Mouse (Mus musculus) stomach, embryonic 15.5 days (tissue): ENCODE measurements around the gene Hoxa4. TPM values are rescaled to one million over a fixed set of nuclear protein-coding genes. Genes with fewer than 3 reads are reported as not detected.
A peak's percentile ranks its signal among the peaks of the same experiment; 100 is the strongest.

ENCODE experiments used
- ATAC-seq: fragments of 200-750 bp; cut with Nextera tagmentation; 2 replicates; pipeline ENCODE4 v1.8.0; 2017; ENCODE audit warnings: low read depth, moderate number of reproducible peaks, moderate TSS enrichment; ENCODE audit not compliant: insufficient read depth, low FRiP score
- H3K27ac ChIP-seq: fragments of 300-500 bp; sonication (generic); 2 replicates; pipeline ENCODE4 v1.5.1; 2015; ENCODE audit warnings: mild to moderate bottlenecking, inconsistent platforms
- H3K27me3 ChIP-seq: fragments of 300-500 bp; sonication (generic); replicated peaks from 2 replicates; pipeline ENCODE4 v1.6.1; 2015; ENCODE audit warnings: inconsistent platforms
- H3K36me3 ChIP-seq: fragments of 300-500 bp; sonication (generic); 2 replicates; pipeline ENCODE4 v1.6.1; 2015; ENCODE audit warnings: inconsistent platforms
- H3K4me1 ChIP-seq: fragments of 300-500 bp; sonication (generic); 2 replicates; pipeline ENCODE4 v1.6.1; 2015; ENCODE audit warnings: inconsistent platforms
- H3K4me2 ChIP-seq: fragments of 300-500 bp; sonication (generic); 2 replicates; pipeline ENCODE4 v1.6.1; 2015; ENCODE audit warnings: mild to moderate bottlenecking, inconsistent platforms
- H3K4me3 ChIP-seq: fragments of 300-500 bp; sonication (generic); replicated peaks from 2 replicates; pipeline ENCODE4 v1.5.1; 2015; ENCODE audit warnings: inconsistent platforms
- H3K9ac ChIP-seq: fragments of 300-500 bp; sonication (generic); 2 replicates; pipeline ENCODE4 v1.6.1; 2015; ENCODE audit warnings: inconsistent platforms
- H3K9me3 ChIP-seq: fragments of 300-500 bp; sonication (generic); 2 replicates; pipeline ENCODE4 v1.6.1; 2016; ENCODE audit warnings: inconsistent platforms
- WGBS: fragments of 180-500 bp; shearing (Covaris S2); methylation state at CpG from one replicate; pipeline ENCODE4 v1.1.7; 2015; 5-methylcytosine and 5-hydroxymethylcytosine counted together
- polyA plus RNA-seq: library from polyadenylated mRNA; unstranded; fragments of >200 nt; fragmentation: Nextera tagmentation; extraction: Ambion mirVana; gene quantifications from 2 replicates; pipeline ENCODE4 v1.2.1, GENCODE M21; 2015

Gene Hoxa4
- polyA plus RNA-seq, 1 experiment from 2014 or later, result 4.4 TPM

DNA sequence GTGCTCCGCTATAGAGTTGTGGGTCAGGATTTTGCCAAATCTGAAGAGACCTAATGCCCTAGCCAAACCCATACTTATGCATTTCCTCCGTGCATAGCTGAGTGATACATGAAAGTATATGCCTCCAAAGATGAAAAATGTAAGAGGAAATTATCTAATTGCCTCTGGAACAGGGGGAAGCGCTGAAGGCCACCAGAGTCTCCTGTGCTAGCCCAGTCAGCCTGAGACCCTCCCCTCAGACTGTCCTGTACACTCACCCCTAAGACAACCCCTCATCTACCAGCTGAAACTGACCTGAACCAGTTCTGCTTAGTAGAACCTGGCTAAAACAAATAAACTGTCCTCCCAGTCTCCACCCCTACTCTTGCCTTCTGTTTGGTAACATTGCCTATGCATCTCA lies 10.8 kb downstream of the Hoxa4 start:
- no peak overlapping the region; the same call in 1 of the 2 replicates for H3K9ac ChIP-seq
- 0 out of 2 replicates have a peak, but pooled peaks cover 2% of the 10 kb centered on the region for H3K27me3 ChIP-seq
- H3K36me3 ChIP-seq, result no peaks in the 10 kb centered on the region
- 40% methylated on average over 3 of the region's 3 CpGs for WGBS
- H3K4me2 ChIP-seq, result peak overlapping the region; percentile 59
- peak overlapping the region; percentile 60 for H3K4me3 ChIP-seq
- no peak for ATAC-seq
- H3K27ac ChIP-seq, result peak overlapping the region; percentile 96
- H3K9me3 ChIP-seq, result no peaks in the 10 kb centered on the region
- peaks cover 41% of the 10 kb centered on the region for H3K4me1 ChIP-seq

DNA sequence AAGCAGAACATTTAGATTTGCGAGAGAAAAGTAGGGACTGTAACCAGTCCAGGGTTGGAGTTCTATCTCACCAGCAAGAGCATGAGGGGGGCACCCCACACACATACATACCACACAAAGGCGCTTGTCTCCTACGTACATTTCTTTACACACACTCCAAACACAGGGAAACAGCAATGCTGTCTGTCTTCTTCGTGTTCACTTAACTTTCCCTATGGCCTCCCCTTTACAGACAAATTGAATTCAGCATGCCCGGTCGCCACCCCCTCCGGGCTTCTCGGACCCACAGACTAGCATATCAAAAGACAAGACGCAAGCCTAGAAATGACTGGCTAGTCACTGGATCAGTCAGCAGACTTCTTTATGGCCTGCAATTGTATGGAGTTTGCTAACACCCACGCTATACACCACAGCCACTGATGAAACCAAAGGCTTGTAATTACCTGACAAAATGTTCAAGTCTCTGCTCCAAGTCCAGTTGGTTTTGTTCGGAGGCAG lies 11.3 kb downstream of the Hoxa4 start:
- Histone ChIP-seq H3K36me3 (no peaks in the 10 kb centered on the region), H3K9ac (peak overlapping the region; percentile 19; the same call in 1 of the 2 replicates), H3K4me2 (peak overlapping the region; percentile 59), H3K4me1 (peaks cover 37% of the 10 kb centered on the region), H3K9me3 (no peaks in the 10 kb centered on the region), H3K27ac (peak overlapping the region; percentile 96), H3K4me3 (peak overlapping the region; percentile 60), H3K27me3 (0 out of 2 replicates have a peak, but pooled peaks cover 2% of the 10 kb centered on the region)
- ATAC-seq, result no peak
- WGBS, result 21% methylated on average over 11 of the region's 11 CpGs

DNA sequence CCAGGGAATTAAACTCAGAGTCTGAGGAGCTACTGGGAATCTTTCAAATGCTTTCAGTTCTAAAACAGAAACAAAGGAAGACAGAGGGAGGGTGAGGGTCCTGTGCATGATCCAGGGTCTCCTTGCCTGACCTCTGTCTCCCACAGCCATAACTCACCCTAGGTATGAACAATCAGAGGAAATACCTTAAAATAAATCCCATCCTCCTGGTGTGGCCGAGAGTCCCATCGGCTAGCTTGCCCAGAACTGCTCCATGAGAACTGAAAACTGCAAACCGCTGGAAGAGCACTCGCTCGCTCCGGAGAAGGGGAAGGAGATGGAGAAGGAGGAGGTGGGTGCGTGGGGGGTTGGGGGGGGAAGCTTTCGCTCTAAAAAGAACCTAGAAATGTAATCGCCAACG lies 11.9 kb downstream of the Hoxa4 start:
- no peaks in the 10 kb centered on the region for H3K9me3 ChIP-seq
- no peak for ATAC-seq
- peaks cover 34% of the 10 kb centered on the region for H3K4me1 ChIP-seq
- peak overlapping the region; percentile 60 for H3K4me3 ChIP-seq
- H3K27me3 ChIP-seq, result 0 out of 2 replicates have a peak, but pooled peaks cover 2% of the 10 kb centered on the region
- WGBS, result 12% methylated on average over 10 of the region's 10 CpGs
- peak overlapping the region; percentile 96 for H3K27ac ChIP-seq
- H3K4me2 ChIP-seq, result peak overlapping the region; percentile 59
- H3K9ac ChIP-seq, result peak overlapping the region; percentile 19
- H3K36me3 ChIP-seq, result no peaks in the 10 kb centered on the region

DNA sequence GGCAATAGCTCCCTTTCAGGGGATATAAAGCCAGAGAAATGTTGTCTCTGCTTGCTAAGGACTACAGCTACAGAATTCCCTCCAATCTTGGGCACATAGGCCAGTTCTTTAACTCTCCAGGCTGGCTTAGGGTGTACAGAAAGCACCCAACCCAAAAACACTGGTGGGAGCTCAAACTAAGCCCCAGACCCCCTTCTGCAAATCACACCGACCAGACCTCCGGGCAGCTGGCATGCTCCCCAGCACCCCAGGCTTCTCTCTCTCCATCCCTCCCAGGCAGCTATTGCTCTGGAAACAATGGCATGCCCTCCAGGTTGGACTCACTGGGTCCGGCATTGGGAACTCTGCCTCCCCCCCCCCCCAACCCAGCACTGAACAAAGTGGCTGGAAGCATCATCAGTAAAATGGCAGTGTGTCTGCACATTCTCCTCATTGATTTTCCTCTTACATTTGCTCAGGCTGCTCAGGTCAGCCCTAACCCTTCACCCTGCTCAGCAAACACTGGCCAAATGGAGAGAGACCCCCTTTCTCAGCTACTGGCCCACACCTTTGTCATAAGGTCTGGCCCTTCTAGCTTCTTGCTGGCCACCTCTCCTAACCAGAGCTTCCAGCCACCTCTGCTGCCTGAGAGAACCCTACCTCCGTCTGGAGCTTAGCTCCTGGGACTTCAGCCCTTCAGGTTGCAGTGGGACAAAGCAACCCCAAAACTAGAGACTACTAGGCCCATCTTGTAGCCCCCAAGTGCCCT lies 12.5 kb downstream of the Hoxa4 start:
- no peak for ATAC-seq
- H3K36me3 ChIP-seq, result no peaks in the 10 kb centered on the region
- H3K4me3 ChIP-seq, result peak overlapping the region; percentile 60
- WGBS, result 8% methylated on average over 4 of the region's 4 CpGs
- peaks cover 28% of the 10 kb centered on the region for H3K4me1 ChIP-seq
- H3K9me3 ChIP-seq, result no peaks in the 10 kb centered on the region
- H3K9ac ChIP-seq, result peak overlapping the region; percentile 24; the same call in 1 of the 2 replicates
- peak overlapping the region; percentile 59 for H3K4me2 ChIP-seq
- H3K27me3 ChIP-seq, result no peaks in the 10 kb centered on the region
- H3K27ac ChIP-seq, result peak overlapping the region; percentile 96

DNA sequence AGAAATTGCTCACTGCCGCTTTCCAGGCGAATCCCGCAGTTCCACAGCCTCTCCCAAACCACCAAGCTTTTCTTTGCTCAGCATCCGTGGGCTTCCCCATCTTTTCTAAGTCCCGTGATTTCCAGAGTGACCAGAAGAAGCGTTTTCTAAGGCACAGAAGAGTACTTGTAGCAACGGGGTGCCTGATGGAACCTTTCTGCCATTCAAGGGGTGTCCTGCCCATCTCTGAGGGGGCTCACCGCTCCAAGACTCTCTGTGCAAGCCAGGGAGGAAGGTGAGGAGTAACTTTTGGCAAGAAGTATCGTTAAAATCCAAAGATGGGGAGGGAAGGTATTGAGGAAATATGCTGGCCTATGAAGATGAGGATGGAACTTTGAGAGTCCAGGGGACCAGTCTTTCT lies 13.7 kb downstream of the Hoxa4 start:
- Histone ChIP-seq H3K27ac (peak overlapping the region; percentile 96), H3K4me1 (peaks cover 15% of the 10 kb centered on the region; the same call in 1 of the 2 replicates), H3K4me2 (peak overlapping the region; percentile 59), H3K36me3 (no peaks in the 10 kb centered on the region), H3K4me3 (peak overlapping the region; percentile 60), H3K9ac (peak overlapping the region; percentile 66; the same call in 1 of the 2 replicates), H3K27me3 (no peaks in the 10 kb centered on the region), H3K9me3 (no peaks in the 10 kb centered on the region)
- WGBS, result 15% methylated on average over 9 of the region's 9 CpGs
- no peak for ATAC-seq

DNA sequence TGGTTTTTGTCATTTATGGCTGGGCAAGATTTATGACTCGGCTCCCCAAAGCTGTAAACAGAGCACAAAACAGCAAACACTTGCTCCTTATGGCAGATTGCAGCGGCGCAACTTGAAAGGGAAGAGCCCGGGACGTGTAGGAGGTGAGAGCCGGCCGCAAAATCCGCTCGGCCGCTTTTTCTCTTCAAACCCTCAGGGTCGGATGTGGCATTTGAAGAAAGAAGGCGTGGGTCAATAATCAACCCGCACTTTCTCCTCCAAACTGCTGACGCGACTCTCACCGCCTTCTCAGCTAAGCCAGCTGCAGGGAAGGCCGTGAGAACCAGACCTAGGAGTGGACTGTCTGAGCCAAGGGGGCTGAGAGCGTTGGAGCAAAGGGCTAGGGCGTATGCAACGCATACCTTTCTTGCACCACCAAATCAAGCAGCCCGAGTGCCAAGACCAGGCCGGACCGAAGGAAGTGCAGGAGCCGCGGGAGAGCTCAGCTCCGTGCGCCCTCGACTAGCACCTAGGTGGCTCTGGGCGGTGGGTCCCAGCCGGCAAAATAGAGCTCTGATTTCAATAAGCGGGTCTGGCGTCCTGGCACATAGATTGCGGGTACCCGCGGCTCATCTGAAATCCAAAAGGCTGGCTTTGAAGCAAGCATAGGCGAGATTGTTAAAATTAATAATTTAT lies 14.4 kb downstream of the Hoxa4 start, which contains the start of gene 5730596B20Rik:
Gene 5730596B20Rik, plus strand, starts transcription at position 438 of the 675 bp plus-strand sequence.
- H3K36me3 ChIP-seq, result no peaks in the 10 kb centered on the region
- H3K4me1 ChIP-seq, result peaks cover 20% of the 10 kb centered on the region
- ATAC-seq, result no peak
- H3K27ac ChIP-seq, result peak within 1 kb of the TSS; percentile 96
- WGBS, result 2% methylated on average over 36 of the region's 36 CpGs
- H3K9ac ChIP-seq, result peak within 1 kb of the TSS; percentile 71; the same call in 1 of the 2 replicates
- H3K9me3 ChIP-seq, result no peaks in the 10 kb centered on the region
- H3K27me3 ChIP-seq, result 0 out of 2 replicates have a peak, but pooled peaks cover 5% of the 10 kb centered on the region
- H3K4me2 ChIP-seq, result peak within 1 kb of the TSS; percentile 59
- peak within 1 kb of the TSS; percentile 60 for H3K4me3 ChIP-seq

DNA sequence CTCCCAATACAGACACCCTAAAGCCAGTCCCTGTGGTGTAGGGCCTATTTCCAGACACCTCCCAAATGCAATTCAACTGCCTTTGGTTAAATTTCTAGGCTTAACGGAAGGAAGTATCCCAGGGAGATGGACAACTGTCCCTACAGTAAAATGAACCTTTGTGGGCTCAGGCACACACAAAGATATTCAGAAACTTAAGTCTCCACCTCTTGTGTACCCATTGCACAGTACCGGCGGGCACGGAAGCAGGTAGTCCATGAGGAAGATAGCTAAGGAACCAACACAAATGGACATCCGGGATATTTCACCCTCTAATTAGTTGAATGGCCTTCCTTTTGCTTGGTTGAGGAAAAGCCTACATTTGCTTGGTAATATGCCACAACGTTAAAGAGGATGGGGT lies 15.2 kb downstream of the Hoxa4 start:
- ATAC-seq, result no peak
- 1% methylated on average over 6 of the region's 6 CpGs for WGBS

DNA sequence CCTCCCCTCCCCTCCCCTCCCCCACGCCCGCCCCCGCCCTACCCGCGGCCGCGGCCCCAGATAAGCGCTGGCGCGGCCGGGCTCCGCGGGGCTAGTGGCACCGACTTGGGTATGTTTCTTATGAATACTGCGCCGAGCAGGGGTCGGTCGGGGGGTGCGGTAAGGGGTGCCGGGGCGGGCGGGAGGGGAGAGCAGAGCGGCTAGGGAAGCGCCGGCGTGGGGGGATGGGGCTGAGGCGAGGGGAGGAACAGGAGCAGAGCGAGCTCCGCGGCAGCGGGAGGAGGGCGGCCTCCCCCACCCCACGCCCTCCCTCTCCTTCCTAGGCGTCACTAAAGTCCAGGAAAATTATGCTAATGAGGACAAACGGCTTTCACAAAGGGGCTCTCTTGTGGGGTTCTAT lies 15.7 kb downstream of the Hoxa4 start:
- Histone ChIP-seq H3K4me3 (peak overlapping the region; percentile 60), H3K4me1 (peaks cover 20% of the 10 kb centered on the region)
- under 1% methylated on average over 25 of the region's 35 CpGs for WGBS

More for the DNA sequence above, 15.2 kb downstream of the Hoxa4 start:
- no peaks in the 10 kb centered on the region for H3K36me3 ChIP-seq
- no peaks in the 10 kb centered on the region for H3K9me3 ChIP-seq
- H3K9ac ChIP-seq, result peak overlapping the region; percentile 71; the same call in 1 of the 2 replicates
- H3K4me2 ChIP-seq, result peak overlapping the region; percentile 59
- peaks cover 21% of the 10 kb centered on the region for H3K4me1 ChIP-seq
- H3K27ac ChIP-seq, result peak overlapping the region; percentile 96
- peaks cover 7% of the 10 kb centered on the region; the same call in 1 of the 2 replicates for H3K27me3 ChIP-seq
- peak overlapping the region; percentile 60 for H3K4me3 ChIP-seq

DNA sequence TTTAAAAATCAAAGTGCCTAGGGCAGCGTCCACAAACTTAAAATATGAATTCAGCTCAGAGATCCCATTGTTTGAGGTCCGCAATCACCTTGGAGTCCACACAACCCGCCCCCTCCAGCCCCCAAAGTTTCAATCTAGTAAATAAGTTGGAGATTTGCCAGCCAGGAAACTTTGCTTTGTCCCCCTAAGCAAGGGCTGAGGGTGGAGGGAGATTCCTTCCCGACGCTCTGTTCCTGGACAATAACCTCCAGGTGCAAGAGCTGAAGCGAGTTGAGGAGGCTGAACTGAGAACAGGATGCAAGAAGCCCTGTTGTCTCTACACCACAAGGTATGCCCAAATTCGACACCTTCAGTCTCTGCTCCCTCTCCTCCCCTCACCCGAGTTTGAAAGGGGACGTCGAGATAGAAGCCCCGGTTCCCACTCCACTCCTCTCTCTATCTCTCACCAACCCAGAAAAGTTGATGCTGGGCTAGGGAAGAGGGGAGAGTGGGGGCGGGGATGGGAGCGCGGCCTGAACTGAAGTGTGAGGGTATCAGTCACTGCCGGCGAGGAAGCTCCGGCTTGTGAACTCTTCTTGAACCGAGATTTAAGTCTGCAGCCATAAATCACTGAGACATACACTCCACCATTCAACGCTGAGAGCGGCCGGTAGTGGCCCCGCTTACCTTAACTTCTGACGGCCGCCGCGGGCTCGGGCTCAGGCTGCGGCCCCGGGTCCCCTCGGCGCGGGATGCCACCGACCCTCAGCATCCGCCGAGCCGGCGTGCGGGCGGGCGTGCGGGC lies 16.4 kb downstream of the Hoxa4 start:
- Histone ChIP-seq H3K36me3 (no peaks in the 10 kb centered on the region), H3K4me1 (peaks cover 24% of the 10 kb centered on the region), H3K27ac (peak overlapping the region; percentile 96), H3K9me3 (no peaks in the 10 kb centered on the region), H3K4me3 (peak overlapping the region; percentile 60), H3K4me2 (peak overlapping the region; percentile 59), H3K9ac (peak overlapping the region; percentile 71), H3K27me3 (peaks cover 12% of the 10 kb centered on the region; the same call in 1 of the 2 replicates)
- ATAC-seq, result peak; percentile 20; the same call in 1 of the 2 replicates
- WGBS, result 2% methylated on average over 41 of the region's 41 CpGs

More for the DNA sequence above, 15.7 kb downstream of the Hoxa4 start:
- peaks cover 12% of the 10 kb centered on the region; the same call in 1 of the 2 replicates for H3K27me3 ChIP-seq
- no peak for ATAC-seq
- peak overlapping the region; percentile 59 for H3K4me2 ChIP-seq
- peak overlapping the region; percentile 71; the same call in 1 of the 2 replicates for H3K9ac ChIP-seq
- H3K9me3 ChIP-seq, result no peaks in the 10 kb centered on the region
- peak overlapping the region; percentile 96 for H3K27ac ChIP-seq
- no peaks in the 10 kb centered on the region for H3K36me3 ChIP-seq

DNA sequence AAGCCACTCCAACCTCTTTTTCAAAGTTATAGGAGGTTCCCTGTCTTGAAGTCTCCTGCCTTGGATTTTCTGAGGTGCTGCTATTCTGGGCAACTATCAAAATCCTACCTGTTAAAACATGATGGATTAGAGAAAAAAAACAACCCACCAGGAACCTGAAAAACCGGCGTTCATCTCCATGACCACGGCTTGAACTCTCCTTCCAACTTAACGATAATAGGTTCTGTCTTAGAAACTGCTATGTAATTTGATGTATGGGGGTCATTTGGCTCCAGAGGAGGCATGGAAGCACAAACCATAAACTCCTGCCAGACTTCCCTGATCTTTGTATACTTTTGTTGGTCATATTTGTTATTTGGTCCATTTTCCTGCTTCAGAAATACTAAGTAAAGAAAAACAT lies 17.9 kb downstream of the Hoxa4 start:
- peaks cover 29% of the 10 kb centered on the region for H3K4me1 ChIP-seq
- H3K27me3 ChIP-seq, result peaks cover 15% of the 10 kb centered on the region
- H3K9ac ChIP-seq, result no peak overlapping the region
- H3K4me2 ChIP-seq, result peak overlapping the region; percentile 77
- ATAC-seq, result no peak
- WGBS, result 3% methylated on average over 4 of the region's 4 CpGs
- peak overlapping the region; percentile 41 for H3K4me3 ChIP-seq
- no peaks in the 10 kb centered on the region for H3K9me3 ChIP-seq
- peak overlapping the region; percentile 97 for H3K27ac ChIP-seq
- no peaks in the 10 kb centered on the region for H3K36me3 ChIP-seq

DNA sequence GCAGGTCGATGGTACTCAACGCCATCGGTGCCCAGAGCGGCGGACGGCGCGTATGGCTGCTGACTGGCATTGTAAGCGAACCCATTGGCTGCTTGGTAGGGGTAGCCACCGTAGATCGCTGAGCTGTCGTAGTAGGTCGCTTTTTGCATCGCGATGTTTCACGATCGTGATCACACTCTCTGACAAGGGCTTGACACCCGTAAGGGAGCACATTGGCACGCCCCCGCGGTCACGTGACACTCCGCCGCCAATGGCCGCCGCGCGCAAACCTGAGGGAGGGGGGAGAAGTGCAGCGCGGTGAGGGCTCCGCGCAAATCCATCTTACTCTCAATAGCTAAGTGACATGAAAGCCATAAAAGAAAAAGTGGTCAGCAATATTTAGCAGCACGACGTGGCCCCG lies 19.1 kb downstream of the Hoxa4 start:
- Histone ChIP-seq H3K36me3 (no peaks in the 10 kb centered on the region), H3K9ac (no peak overlapping the region), H3K4me3 (peak overlapping the region; percentile 41), H3K9me3 (no peaks in the 10 kb centered on the region), H3K4me2 (peak overlapping the region; percentile 77), H3K27me3 (peaks cover 21% of the 10 kb centered on the region), H3K27ac (peak overlapping the region; percentile 97), H3K4me1 (peaks cover 31% of the 10 kb centered on the region)
- under 1% methylated on average over 35 of the region's 35 CpGs for WGBS
- ATAC-seq, result peak; percentile 71
